Mouse (Mus musculus) stomach, postnatal 0 days (tissue): ENCODE measurements around the gene Shbg.

ENCODE experiments used
- CTCF ChIP-seq: IDR thresholded peaks from 2 replicates; pipeline ENCODE4 v1.5.1; 2016; ENCODE audit warnings: antibody characterized with exemption, low read depth, mild to moderate bottlenecking, moderate library complexity
- EP300 ChIP-seq: optimal IDR thresholded peaks from 2 replicates; pipeline ENCODE3; 2016; ENCODE audit warnings: antibody characterized with exemption

- TF ChIP-seq EP300 (no peak), CTCF (no peak)
These were observed 48.4 kb upstream of the Shbg start, which contains the start of gene Cd68 for GRCm38 (mm10) chr11:69665961-69666664.
